Mouse (Mus musculus) neural tube, embryonic 14.5 days (tissue): ENCODE data around the gene Neurl1a. TPM values are rescaled to one million over a fixed set of nuclear protein-coding genes. Genes with fewer than 3 reads are reported as not detected.

Experiments
- ATAC-seq: fragments of 200-750 bp; cut with Nextera tagmentation; 2 replicates; pipeline ENCODE4 v1.8.0; 2017; ENCODE audit warnings: low read depth, mild to moderate bottlenecking, moderate TSS enrichment, moderate library complexity
- H3K27ac ChIP-seq: fragments of 300-500 bp; sonication (generic); 2 replicates; pipeline ENCODE4 v1.5.1; 2014; ENCODE audit warnings: low read depth, mild to moderate bottlenecking, control low read depth, low read length, moderate library complexity, mixed read lengths
- H3K27me3 ChIP-seq: fragments of 300-500 bp; sonication (generic); 2 replicates; pipeline ENCODE4 v1.6.1; 2014; ENCODE audit warnings: low read length; ENCODE audit not compliant: control insufficient read depth, insufficient read depth
- H3K36me3 ChIP-seq: fragments of 300-500 bp; sonication (generic); 2 replicates; pipeline ENCODE4 v1.6.1; 2014; ENCODE audit warnings: low read length, mixed read lengths; ENCODE audit not compliant: control insufficient read depth, insufficient read depth
- H3K4me1 ChIP-seq: fragments of 300-500 bp; sonication (generic); 2 replicates; pipeline ENCODE4 v1.6.1; 2014; ENCODE audit warnings: low read length; ENCODE audit not compliant: control insufficient read depth, insufficient read depth
- H3K4me2 ChIP-seq: fragments of 300-500 bp; sonication (generic); 2 replicates; pipeline ENCODE4 v1.6.1; 2014; ENCODE audit warnings: mild to moderate bottlenecking, low read depth, low read length, control low read depth
- H3K4me3 ChIP-seq: fragments of 300-500 bp; sonication (generic); 2 replicates; pipeline ENCODE4 v1.5.1; 2014; ENCODE audit warnings: low read depth, low read length, control low read depth, mixed read lengths
- H3K9ac ChIP-seq: fragments of 300-500 bp; sonication (generic); replicated peaks from 2 replicates; pipeline ENCODE4 v1.6.1; 2014; ENCODE audit warnings: low read depth, mild to moderate bottlenecking, control low read depth, low read length, mixed read lengths
- H3K9me3 ChIP-seq: fragments of 300-500 bp; sonication (generic); 2 replicates; pipeline ENCODE4 v1.6.1; 2016; ENCODE audit warnings: low read length; ENCODE audit not compliant: control insufficient read depth
- WGBS: fragments of 180-500 bp; shearing (Covaris S2); extraction: QIAGEN DNeasy Blood & Tissue Kit; methylation state at CpG from one replicate; pipeline ENCODE4 v1.1.7; 2014; 5-methylcytosine and 5-hydroxymethylcytosine counted together
- polyA plus RNA-seq: library from polyadenylated mRNA; unstranded; fragments of >200 nt; fragmentation: Nextera tagmentation; extraction: Ambion mirVana; gene quantifications from 2 replicates; pipeline ENCODE4 v1.2.1, GENCODE M21; 2014

The Neurl1a gene
- polyA plus RNA-seq, 1 experiment from 2014 or later, result 14.4 TPM

GRCm38 (mm10) chr19:47255919-47256318 lies 77.3 kb downstream of the Neurl1a start:
- Histone ChIP-seq H3K9me3 (no peaks in the 10 kb centered on the region), H3K9ac (no peak overlapping the region), H3K4me3 (no peak overlapping the region), H3K4me1 (0 out of 2 replicates have a peak, but pooled peaks cover 3% of the 10 kb centered on the region), H3K27me3 (peaks cover 23% of the 10 kb centered on the region), H3K36me3 (no peaks in the 10 kb centered on the region), H3K27ac (no peak overlapping the region), H3K4me2 (no peak overlapping the region)
- 77% methylated on average over 6 of the region's 6 CpGs for WGBS
- ATAC-seq, result no peak

- no peaks in the 10 kb centered on the region for H3K27me3 ChIP-seq
- H3K4me2 ChIP-seq, result no peak overlapping the region
- H3K9me3 ChIP-seq, result no peaks in the 10 kb centered on the region
- no peaks in the 10 kb centered on the region for H3K4me1 ChIP-seq
- H3K4me3 ChIP-seq, result no peak overlapping the region
- peak; percentile 21; the same call in 1 of the 2 replicates for ATAC-seq
- no peak overlapping the region for H3K27ac ChIP-seq
- 6% methylated on average over 5 of the region's 5 CpGs for WGBS
- no peak overlapping the region for H3K9ac ChIP-seq
- H3K36me3 ChIP-seq, result no peaks in the 10 kb centered on the region
Measured at GRCm38 (mm10) chr19:47259581-47259980, 81.0 kb downstream of the Neurl1a start.

GRCm38 (mm10) chr19:47261196-47261595 lies 82.6 kb downstream of the Neurl1a start:
- H3K27ac ChIP-seq, result no peak overlapping the region
- no peaks in the 10 kb centered on the region for H3K4me1 ChIP-seq
- H3K4me3 ChIP-seq, result no peak overlapping the region
- no peaks in the 10 kb centered on the region for H3K36me3 ChIP-seq
- no peaks in the 10 kb centered on the region for H3K27me3 ChIP-seq
- H3K9ac ChIP-seq, result no peak overlapping the region
- no peak for ATAC-seq
- H3K4me2 ChIP-seq, result no peak overlapping the region
- H3K9me3 ChIP-seq, result no peaks in the 10 kb centered on the region
- WGBS, result 89% methylated on average over 8 of the region's 8 CpGs

- no peak overlapping the region for H3K4me3 ChIP-seq
- no peak overlapping the region for H3K4me2 ChIP-seq
- no peak for ATAC-seq
- H3K9ac ChIP-seq, result no peak overlapping the region
- H3K4me1 ChIP-seq, result no peaks in the 10 kb centered on the region
- no peaks in the 10 kb centered on the region for H3K9me3 ChIP-seq
- WGBS, result 90% methylated on average over 8 of the region's 8 CpGs
- H3K27me3 ChIP-seq, result no peaks in the 10 kb centered on the region
- H3K36me3 ChIP-seq, result no peaks in the 10 kb centered on the region
- H3K27ac ChIP-seq, result no peak overlapping the region
Measured at GRCm38 (mm10) chr19:47263621-47264020, 85.0 kb downstream of the Neurl1a start.

- WGBS, result 49% methylated on average over 11 of the region's 11 CpGs
- Histone ChIP-seq H3K4me3 (no peak overlapping the region), H3K9me3 (no peaks in the 10 kb centered on the region), H3K9ac (no peak overlapping the region), H3K27me3 (no peaks in the 10 kb centered on the region), H3K4me1 (no peaks in the 10 kb centered on the region), H3K4me2 (no peak overlapping the region), H3K36me3 (no peaks in the 10 kb centered on the region), H3K27ac (no peak overlapping the region)
- peak; percentile 73 for ATAC-seq
Measured at GRCm38 (mm10) chr19:47264322-47265092, 85.9 kb downstream of the Neurl1a start.

- no peaks in the 10 kb centered on the region for H3K36me3 ChIP-seq
- no peak overlapping the region for H3K9ac ChIP-seq
- no peak for ATAC-seq
- H3K27ac ChIP-seq, result no peak overlapping the region
- H3K4me2 ChIP-seq, result no peak overlapping the region
- no peaks in the 10 kb centered on the region for H3K27me3 ChIP-seq
- no peaks in the 10 kb centered on the region for H3K4me1 ChIP-seq
- no peak overlapping the region for H3K4me3 ChIP-seq
- 93% methylated on average over 18 of the region's 18 CpGs for WGBS
- no peaks in the 10 kb centered on the region for H3K9me3 ChIP-seq
Measured at GRCm38 (mm10) chr19:47266070-47266801, 87.6 kb downstream of the Neurl1a start.

- H3K4me3 ChIP-seq, result no peak overlapping the region
- no peaks in the 10 kb centered on the region for H3K27me3 ChIP-seq
- H3K27ac ChIP-seq, result no peak overlapping the region
- H3K4me1 ChIP-seq, result no peaks in the 10 kb centered on the region
- H3K9me3 ChIP-seq, result no peaks in the 10 kb centered on the region
- H3K9ac ChIP-seq, result no peak overlapping the region
- no peaks in the 10 kb centered on the region for H3K36me3 ChIP-seq
- no peak overlapping the region for H3K4me2 ChIP-seq
- no peak for ATAC-seq
- 91% methylated on average over 21 of the region's 21 CpGs for WGBS
Measured at GRCm38 (mm10) chr19:47267066-47267465, 88.4 kb downstream of the Neurl1a start.

- 58% methylated on average over 8 of the region's 8 CpGs for WGBS
- ATAC-seq, result no peak
- Histone ChIP-seq H3K4me1 (no peaks in the 10 kb centered on the region), H3K27me3 (no peaks in the 10 kb centered on the region), H3K9ac (no peak overlapping the region), H3K4me2 (no peak overlapping the region), H3K9me3 (no peaks in the 10 kb centered on the region), H3K36me3 (no peaks in the 10 kb centered on the region), H3K4me3 (no peak overlapping the region), H3K27ac (no peak overlapping the region)
Measured at GRCm38 (mm10) chr19:47269729-47270128, 91.1 kb downstream of the Neurl1a start.

GRCm38 (mm10) chr19:47270520-47270919 lies 91.9 kb downstream of the Neurl1a start:
- H3K27me3 ChIP-seq, result no peaks in the 10 kb centered on the region
- H3K4me3 ChIP-seq, result no peak overlapping the region
- no peak overlapping the region for H3K9ac ChIP-seq
- no peak overlapping the region for H3K27ac ChIP-seq
- no peaks in the 10 kb centered on the region for H3K4me1 ChIP-seq
- H3K9me3 ChIP-seq, result no peaks in the 10 kb centered on the region
- H3K4me2 ChIP-seq, result no peak overlapping the region
- no peaks in the 10 kb centered on the region for H3K36me3 ChIP-seq
- WGBS, result 83% methylated on average over 9 of the region's 9 CpGs
- no peak for ATAC-seq
